Mouse (Mus musculus) hindbrain, embryonic 16.5 days (tissue): ENCODE measurements around the gene Krt9. TPM values are rescaled to one million over a fixed set of nuclear protein-coding genes. Genes with fewer than 3 reads are reported as not detected.

ENCODE experiments used
- ATAC-seq: fragments of 200-750 bp; cut with Nextera tagmentation; 2 replicates; pipeline ENCODE4 v1.8.0; 2017; ENCODE audit warnings: moderate TSS enrichment, moderate library complexity
- H3K27ac ChIP-seq: fragments of 300-500 bp; sonication (generic); 2 replicates; pipeline ENCODE4 v1.5.1; 2014; ENCODE audit warnings: low read depth, mild to moderate bottlenecking, control low read depth, low read length, moderate library complexity
- H3K27me3 ChIP-seq: fragments of 300-500 bp; sonication (generic); replicated peaks from 2 replicates; pipeline ENCODE4 v1.6.1; 2014; ENCODE audit warnings: low read length; ENCODE audit not compliant: control insufficient read depth, insufficient read depth
- H3K36me3 ChIP-seq: fragments of 300-500 bp; sonication (generic); 2 replicates; pipeline ENCODE4 v1.6.1; 2014; ENCODE audit warnings: mild to moderate bottlenecking, low read length, moderate library complexity, mixed read lengths; ENCODE audit not compliant: control insufficient read depth, insufficient read depth
- H3K4me1 ChIP-seq: fragments of 300-500 bp; sonication (generic); 2 replicates; pipeline ENCODE4 v1.6.1; 2014; ENCODE audit warnings: low read depth, low read length; ENCODE audit not compliant: control insufficient read depth, insufficient read depth
- H3K4me2 ChIP-seq: fragments of 300-500 bp; sonication (generic); 2 replicates; pipeline ENCODE4 v1.6.1; 2014; ENCODE audit warnings: mild to moderate bottlenecking, low read length, control low read depth, moderate library complexity
- H3K4me3 ChIP-seq: fragments of 300-500 bp; sonication (generic); 2 replicates; pipeline ENCODE4 v1.5.1; 2014; ENCODE audit warnings: mild to moderate bottlenecking, low read length, control low read depth, moderate library complexity
- H3K9ac ChIP-seq: fragments of 300-500 bp; sonication (generic); 2 replicates; pipeline ENCODE4 v1.6.1; 2014; ENCODE audit warnings: low read depth, mild to moderate bottlenecking, control low read depth, low read length, moderate library complexity
- H3K9me3 ChIP-seq: fragments of 300-500 bp; sonication (generic); 2 replicates; pipeline ENCODE4 v1.6.1; 2014; ENCODE audit warnings: mild to moderate bottlenecking, low read length, moderate library complexity; ENCODE audit not compliant: control insufficient read depth
- WGBS: fragments of 180-500 bp; shearing (Covaris S2); extraction: QIAGEN DNeasy Blood & Tissue Kit; methylation state at CpG from one replicate; pipeline ENCODE4 v1.1.7; 2014; 5-methylcytosine and 5-hydroxymethylcytosine counted together
- polyA plus RNA-seq: library from polyadenylated mRNA; unstranded; fragments of >200 nt; fragmentation: Nextera tagmentation; extraction: Ambion mirVana; gene quantifications from 2 replicates; pipeline ENCODE4 v1.2.1, GENCODE M21; 2015

The Krt9 gene
- polyA plus RNA-seq, 1 experiment from 2014 or later, result 0.08 TPM

DNA sequence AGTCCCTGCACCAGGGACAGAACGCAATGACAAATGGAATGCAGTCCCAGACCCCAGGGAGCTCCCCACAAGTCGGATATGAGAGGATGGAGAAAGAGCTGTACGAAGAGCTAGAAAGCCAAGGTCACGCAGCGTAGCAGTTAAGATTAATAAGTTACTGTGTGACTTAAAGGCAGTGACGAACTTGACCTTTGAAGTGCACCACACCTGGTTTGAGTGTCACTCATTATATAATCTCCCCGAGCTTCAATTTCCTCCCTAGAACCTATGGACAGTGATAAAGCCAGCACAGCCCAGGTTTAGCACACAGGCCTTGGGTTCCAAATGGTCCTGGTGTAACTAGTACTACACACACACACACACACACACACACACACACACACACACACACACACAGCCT is 28.7 kb downstream of the Krt9 start:
- Histone ChIP-seq H3K4me2 (no peak overlapping the region), H3K27ac (no peak overlapping the region), H3K9ac (no peak overlapping the region), H3K27me3 (no peaks in the 10 kb centered on the region), H3K4me3 (no peak overlapping the region), H3K9me3 (no peaks in the 10 kb centered on the region), H3K4me1 (no peaks in the 10 kb centered on the region), H3K36me3 (no peaks in the 10 kb centered on the region)
- no peak for ATAC-seq
- 60% methylated on average over 7 of the region's 7 CpGs for WGBS

DNA sequence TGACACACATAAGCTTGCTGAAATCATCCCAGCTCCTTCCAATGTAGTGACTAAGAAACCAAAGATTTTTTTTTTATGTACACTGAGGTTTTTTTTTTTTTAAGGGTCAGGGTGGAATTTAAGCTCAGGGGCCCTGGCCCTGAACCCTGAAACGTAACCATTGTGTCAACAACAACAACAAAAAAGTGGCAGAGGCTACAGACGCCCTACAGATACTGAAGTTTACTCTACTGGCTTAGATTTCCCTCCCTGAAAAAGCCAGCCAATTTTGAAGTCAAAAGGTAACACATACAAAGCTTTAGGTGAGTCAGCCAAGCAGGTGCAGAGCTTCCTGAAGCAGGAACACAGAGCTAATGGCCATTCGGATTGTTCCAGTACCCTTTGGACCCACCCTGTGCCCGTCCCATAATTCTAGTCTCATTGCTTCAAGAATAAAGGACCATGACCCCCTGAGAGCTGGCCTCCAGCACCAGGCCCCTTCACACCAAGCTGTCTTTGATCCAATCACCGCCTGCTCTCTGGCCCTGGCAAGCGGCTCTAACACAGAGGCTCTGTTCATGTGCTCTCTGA is 35.1 kb downstream of the Krt9 start:
- H3K36me3 ChIP-seq, result no peaks in the 10 kb centered on the region
- no peaks in the 10 kb centered on the region for H3K4me1 ChIP-seq
- H3K27me3 ChIP-seq, result no peaks in the 10 kb centered on the region
- no peaks in the 10 kb centered on the region for H3K9me3 ChIP-seq
- no peak overlapping the region for H3K27ac ChIP-seq
- no peak overlapping the region for H3K9ac ChIP-seq
- ATAC-seq, result no peak
- no peak overlapping the region for H3K4me3 ChIP-seq
- H3K4me2 ChIP-seq, result no peak overlapping the region
- 75% methylated on average over 6 of the region's 6 CpGs for WGBS

DNA sequence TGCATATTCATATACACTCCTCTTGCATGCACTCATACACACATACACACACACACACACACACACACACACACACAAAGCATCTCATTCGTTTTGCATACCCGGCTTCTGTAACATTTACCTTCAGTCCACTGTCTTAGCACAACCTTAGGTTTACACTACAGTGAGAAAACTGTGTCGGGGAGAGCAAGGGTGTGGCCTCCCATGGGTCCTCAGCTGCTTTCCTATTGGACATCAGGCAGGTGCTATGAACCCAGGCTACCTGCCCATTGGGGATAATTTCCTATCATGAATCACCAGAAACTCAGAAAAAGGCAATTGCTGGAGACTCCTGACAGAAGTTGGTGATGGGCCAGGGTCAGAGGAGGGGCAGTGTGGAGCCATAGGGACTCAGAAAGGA is 35.7 kb downstream of the Krt9 start:
- Histone ChIP-seq H3K4me1 (no peaks in the 10 kb centered on the region), H3K4me2 (no peak overlapping the region), H3K9ac (no peak overlapping the region), H3K9me3 (no peaks in the 10 kb centered on the region), H3K27ac (no peak overlapping the region), H3K36me3 (no peaks in the 10 kb centered on the region), H3K27me3 (no peaks in the 10 kb centered on the region), H3K4me3 (no peak overlapping the region)
- no peak for ATAC-seq
- WGBS, result 86% methylated on average over 3 of the region's 3 CpGs

GRCm38 (mm10) chr11:100155497-100156255 is 37.4 kb downstream of the Krt9 start:
- Histone ChIP-seq H3K4me2 (no peak overlapping the region), H3K9ac (no peak overlapping the region), H3K27me3 (no peaks in the 10 kb centered on the region), H3K9me3 (no peaks in the 10 kb centered on the region), H3K4me3 (no peak overlapping the region), H3K36me3 (no peaks in the 10 kb centered on the region), H3K4me1 (no peaks in the 10 kb centered on the region), H3K27ac (no peak overlapping the region)
- ATAC-seq, result no peak
- 65% methylated on average over 8 of the region's 8 CpGs for WGBS

DNA sequence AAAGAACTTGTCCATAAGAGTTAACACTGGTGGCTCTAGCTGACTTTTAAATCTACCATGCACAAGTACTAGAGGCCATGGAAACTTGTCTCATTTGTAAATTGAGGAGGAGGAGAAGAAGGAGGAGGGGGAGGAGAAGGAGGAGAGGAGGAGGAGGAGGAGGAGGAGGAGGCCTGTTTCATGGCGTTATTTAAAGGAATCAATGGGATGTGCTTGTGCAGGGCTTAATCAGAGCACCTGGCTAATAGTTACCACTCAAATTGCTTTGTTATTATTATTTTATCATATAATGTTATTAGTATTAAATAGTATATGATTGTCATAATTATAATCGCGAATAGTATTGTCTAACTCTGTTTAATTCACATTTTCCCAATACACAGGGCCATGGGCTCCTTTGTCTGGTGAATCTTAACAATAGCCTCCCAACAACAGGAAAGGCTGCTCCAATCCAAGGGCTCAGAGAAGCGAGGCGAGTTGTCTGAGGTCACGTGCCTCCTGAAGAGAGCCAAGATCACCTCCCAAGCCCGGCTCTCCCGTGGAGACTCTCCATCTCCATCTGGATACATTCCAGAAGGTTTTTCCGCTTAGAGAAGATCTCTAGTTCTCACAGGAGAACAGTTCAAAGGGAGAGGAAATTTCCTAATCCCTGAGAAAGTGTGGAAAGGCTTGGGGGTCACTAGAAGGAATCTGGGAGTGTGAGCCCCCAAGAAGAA is 44.3 kb downstream of the Krt9 start, which contains the start of gene Krt19:
TSS of gene Krt19 (minus strand) at position 51 of the 716 bp plus-strand sequence.
- Histone ChIP-seq H3K36me3 (no peaks in the 10 kb centered on the region), H3K27me3 (peaks cover 24% of the 10 kb centered on the region), H3K9me3 (no peaks in the 10 kb centered on the region), H3K4me2 (no peak within 1 kb of the TSS), H3K4me3 (no peak within 1 kb of the TSS), H3K9ac (no peak within 1 kb of the TSS), H3K4me1 (peaks cover 6% of the 10 kb centered on the region), H3K27ac (no peak within 1 kb of the TSS)
- WGBS, result 38% methylated on average over 9 of the region's 9 CpGs
- no peak for ATAC-seq

DNA sequence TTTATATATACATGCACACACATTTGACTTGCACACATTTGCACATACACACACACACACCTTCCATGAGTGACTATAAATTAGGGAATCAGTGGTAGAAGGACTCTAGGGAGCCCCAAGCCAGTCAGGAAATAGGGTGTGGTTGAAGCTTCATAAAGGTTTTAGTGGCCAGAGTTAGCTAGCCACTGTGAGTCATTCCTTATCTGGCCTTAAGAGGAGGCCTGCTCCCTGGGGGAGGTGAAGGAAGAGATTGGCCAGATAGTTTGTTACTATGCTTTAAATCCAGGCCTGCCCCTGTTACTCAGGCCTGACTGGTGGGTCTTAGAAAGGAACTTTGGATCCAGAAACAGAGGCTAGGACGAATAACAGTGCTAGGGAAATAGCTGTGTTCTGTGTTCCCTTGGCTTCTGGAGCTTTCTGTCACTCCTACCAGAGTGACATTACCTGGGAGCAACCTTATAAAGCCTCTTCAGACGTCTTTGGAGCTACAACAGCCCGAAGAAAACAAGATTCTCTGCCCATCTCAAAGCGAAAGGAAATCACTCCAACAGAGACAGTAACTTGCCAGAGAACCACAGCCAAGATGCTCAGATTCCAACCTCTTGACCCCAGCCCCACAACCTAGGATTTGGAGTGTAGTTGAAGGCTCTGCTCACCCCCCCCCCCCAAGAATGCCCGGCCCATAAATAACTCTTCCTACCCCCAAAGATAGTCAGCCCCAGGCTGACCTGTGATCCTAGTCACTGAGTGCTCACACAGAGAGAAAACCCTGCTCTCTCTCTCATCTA is 45.3 kb downstream of the Krt9 start:
- Histone ChIP-seq H3K4me3 (no peak overlapping the region), H3K4me2 (no peak overlapping the region), H3K9me3 (no peaks in the 10 kb centered on the region), H3K27me3 (peaks cover 24% of the 10 kb centered on the region), H3K4me1 (peaks cover 6% of the 10 kb centered on the region), H3K9ac (no peak overlapping the region), H3K27ac (no peak overlapping the region), H3K36me3 (no peaks in the 10 kb centered on the region)
- ATAC-seq, result no peak
- WGBS, result 79% methylated on average over 5 of the region's 5 CpGs

- Histone ChIP-seq H3K36me3 (no peaks in the 10 kb centered on the region), H3K9me3 (no peaks in the 10 kb centered on the region), H3K27me3 (peaks cover 24% of the 10 kb centered on the region), H3K4me2 (peak overlapping the region; percentile 57), H3K27ac (no peak overlapping the region), H3K9ac (no peak overlapping the region), H3K4me1 (peaks cover 6% of the 10 kb centered on the region), H3K4me3 (peak overlapping the region; percentile 27)
- WGBS, result 6% methylated on average over 13 of the region's 13 CpGs
- no peak for ATAC-seq
Measured at GRCm38 (mm10) chr11:100145858-100146560, 47.0 kb downstream of the Krt9 start.

DNA sequence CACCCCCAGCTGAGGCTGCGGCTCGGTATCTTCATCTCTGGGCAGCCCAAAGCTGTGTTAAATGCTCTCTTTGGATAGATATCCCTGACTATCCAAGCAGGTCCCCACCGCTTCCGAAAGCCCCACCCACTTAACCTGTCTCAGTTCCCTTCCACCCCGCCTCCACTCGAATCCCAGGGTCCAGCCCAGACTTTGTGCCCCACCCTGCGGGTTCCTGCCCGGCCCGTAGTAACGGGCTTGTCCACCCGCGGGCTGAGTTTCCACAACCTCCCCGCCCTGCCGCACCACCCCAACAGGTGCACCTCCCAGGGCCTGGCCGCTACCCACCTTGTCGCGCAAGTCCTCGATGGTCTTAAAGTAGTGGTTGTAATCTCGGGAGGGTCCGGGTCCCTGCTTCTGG is 47.9 kb downstream of the Krt9 start:
- WGBS, result 1% methylated on average over 20 of the region's 20 CpGs
- H3K27ac ChIP-seq, result no peak overlapping the region
- no peak overlapping the region for H3K9ac ChIP-seq
- peaks cover 6% of the 10 kb centered on the region for H3K4me1 ChIP-seq
- no peaks in the 10 kb centered on the region for H3K36me3 ChIP-seq
- H3K9me3 ChIP-seq, result no peaks in the 10 kb centered on the region
- H3K4me3 ChIP-seq, result peak overlapping the region; percentile 27
- H3K27me3 ChIP-seq, result peaks cover 24% of the 10 kb centered on the region
- peak overlapping the region; percentile 57 for H3K4me2 ChIP-seq
- no peak for ATAC-seq
